Mouse (Mus musculus): ENCODE results near the gene Icos. TPM values are rescaled to one million over a fixed set of nuclear protein-coding genes. Genes with fewer than 3 reads are reported as not detected.

Gene Icos
- polyA plus RNA-seq, 1 experiment from 2014 or later = 0.73 TPM

- Histone ChIP-seq H3K9me3 (ENCODE audit: control insufficient read depth, low read length) (no peaks in the 10 kb centered on the region), H3K4me3 (ENCODE audit: low read length) (no peak overlapping the region), H3K9ac (ENCODE audit: low read depth, low read length) (no peak overlapping the region), H3K4me2 (ENCODE audit: low read depth, low read length) (no peak overlapping the region), H3K4me1 (ENCODE audit: control insufficient read depth, insufficient read depth, low read length) (no peaks in the 10 kb centered on the region), H3K36me3 (ENCODE audit: control insufficient read depth, insufficient read depth, low read length) (no peaks in the 10 kb centered on the region), H3K27ac (ENCODE audit: low read length) (no peak overlapping the region), H3K27me3 (replicated peaks; ENCODE audit: control insufficient read depth, insufficient read depth, low read length) (no peaks in the 10 kb centered on the region)
- ATAC-seq = peak; percentile 56; the same call in 1 of the 2 replicates
- 69% methylated on average over 2 of the region's 2 CpGs for WGBS
Observed at GRCm38 (mm10) chr1:61006229-61006628, 28.5 kb downstream of the Icos start.

- Histone ChIP-seq H3K27ac (ENCODE audit: low read length) (no peak overlapping the region), H3K9ac (ENCODE audit: low read depth, low read length) (no peak overlapping the region), H3K4me1 (ENCODE audit: control insufficient read depth, insufficient read depth, low read length) (no peaks in the 10 kb centered on the region), H3K9me3 (ENCODE audit: control insufficient read depth, low read length) (no peaks in the 10 kb centered on the region), H3K36me3 (ENCODE audit: control insufficient read depth, insufficient read depth, low read length) (no peaks in the 10 kb centered on the region), H3K27me3 (replicated peaks; ENCODE audit: control insufficient read depth, insufficient read depth, low read length) (no peaks in the 10 kb centered on the region), H3K4me2 (ENCODE audit: low read depth, low read length) (no peak overlapping the region), H3K4me3 (ENCODE audit: low read length) (no peak overlapping the region)
- no peak for ATAC-seq
Observed at GRCm38 (mm10) chr1:61007516-61007915, 29.8 kb downstream of the Icos start.

GRCm38 (mm10) chr1:61016578-61017118, 38.9 kb downstream of the Icos start:
- no peak overlapping the region for H3K9ac ChIP-seq (ENCODE audit: low read depth, low read length)
- no peak overlapping the region for H3K4me2 ChIP-seq (ENCODE audit: low read depth, low read length)
- no peak for ATAC-seq
- H3K4me3 ChIP-seq (ENCODE audit: low read length) = no peak overlapping the region
- no peaks in the 10 kb centered on the region for H3K36me3 ChIP-seq (ENCODE audit: control insufficient read depth, insufficient read depth, low read length)
- no peak overlapping the region for H3K27ac ChIP-seq (ENCODE audit: low read length)
- no peaks in the 10 kb centered on the region for H3K9me3 ChIP-seq (ENCODE audit: control insufficient read depth, low read length)
- H3K4me1 ChIP-seq (ENCODE audit: control insufficient read depth, insufficient read depth, low read length) = no peaks in the 10 kb centered on the region
- H3K27me3 ChIP-seq (replicated peaks; ENCODE audit: control insufficient read depth, insufficient read depth, low read length) = no peaks in the 10 kb centered on the region
- WGBS = 60% methylated on average over 1 of the region's 1 CpGs

GRCm38 (mm10) chr1:61026712-61027111, 49.0 kb downstream of the Icos start:
- Histone ChIP-seq H3K4me3 (ENCODE audit: low read length) (no peak overlapping the region), H3K36me3 (ENCODE audit: control insufficient read depth, insufficient read depth, low read length) (no peaks in the 10 kb centered on the region), H3K9me3 (ENCODE audit: control insufficient read depth, low read length) (no peaks in the 10 kb centered on the region), H3K27ac (ENCODE audit: low read length) (peak overlapping the region; percentile 23; the same call in 1 of the 2 replicates), H3K9ac (ENCODE audit: low read depth, low read length) (no peak overlapping the region), H3K4me1 (ENCODE audit: control insufficient read depth, insufficient read depth, low read length) (no peaks in the 10 kb centered on the region), H3K4me2 (ENCODE audit: low read depth, low read length) (no peak overlapping the region), H3K27me3 (replicated peaks; ENCODE audit: control insufficient read depth, insufficient read depth, low read length) (no peaks in the 10 kb centered on the region)
- 64% methylated on average over 5 of the region's 5 CpGs for WGBS
- no peak for ATAC-seq

- no peak overlapping the region for H3K9ac ChIP-seq (ENCODE audit: low read depth, low read length)
- no peaks in the 10 kb centered on the region for H3K27me3 ChIP-seq (replicated peaks; ENCODE audit: control insufficient read depth, insufficient read depth, low read length)
- H3K9me3 ChIP-seq (ENCODE audit: control insufficient read depth, low read length) = no peaks in the 10 kb centered on the region
- 85% methylated on average over 3 of the region's 3 CpGs for WGBS
- H3K27ac ChIP-seq (ENCODE audit: low read length) = no peak overlapping the region; the same call in 1 of the 2 replicates
- H3K4me3 ChIP-seq (ENCODE audit: low read length) = no peak overlapping the region
- H3K36me3 ChIP-seq (ENCODE audit: control insufficient read depth, insufficient read depth, low read length) = no peaks in the 10 kb centered on the region
- no peak overlapping the region for H3K4me2 ChIP-seq (ENCODE audit: low read depth, low read length)
- no peak for ATAC-seq
- no peaks in the 10 kb centered on the region for H3K4me1 ChIP-seq (ENCODE audit: control insufficient read depth, insufficient read depth, low read length)
Observed at GRCm38 (mm10) chr1:61027519-61027918, 49.8 kb downstream of the Icos start.

- Histone ChIP-seq H3K36me3 (ENCODE audit: control insufficient read depth, insufficient read depth, low read length) (no peaks in the 10 kb centered on the region), H3K4me1 (ENCODE audit: control insufficient read depth, insufficient read depth, low read length) (no peaks in the 10 kb centered on the region), H3K4me3 (ENCODE audit: low read length) (no peak overlapping the region), H3K9me3 (ENCODE audit: control insufficient read depth, low read length) (no peaks in the 10 kb centered on the region), H3K27me3 (replicated peaks; ENCODE audit: control insufficient read depth, insufficient read depth, low read length) (no peaks in the 10 kb centered on the region), H3K4me2 (ENCODE audit: low read depth, low read length) (no peak overlapping the region), H3K27ac (ENCODE audit: low read length) (no peak overlapping the region), H3K9ac (ENCODE audit: low read depth, low read length) (no peak overlapping the region)
- WGBS = 15% methylated on average over 1 of the region's 1 CpGs
- ATAC-seq = no peak
Observed at GRCm38 (mm10) chr1:61029919-61030318, 52.2 kb downstream of the Icos start.

- no peak overlapping the region for H3K4me2 ChIP-seq (ENCODE audit: low read depth, low read length)
- H3K27ac ChIP-seq (ENCODE audit: low read length) = no peak overlapping the region
- H3K36me3 ChIP-seq (ENCODE audit: control insufficient read depth, insufficient read depth, low read length) = no peaks in the 10 kb centered on the region
- ATAC-seq = no peak
- H3K9ac ChIP-seq (ENCODE audit: low read depth, low read length) = no peak overlapping the region
- no peaks in the 10 kb centered on the region for H3K4me1 ChIP-seq (ENCODE audit: control insufficient read depth, insufficient read depth, low read length)
- H3K27me3 ChIP-seq (replicated peaks; ENCODE audit: control insufficient read depth, insufficient read depth, low read length) = no peaks in the 10 kb centered on the region
- H3K4me3 ChIP-seq (ENCODE audit: low read length) = no peak overlapping the region
- H3K9me3 ChIP-seq (ENCODE audit: control insufficient read depth, low read length) = no peaks in the 10 kb centered on the region
Observed at GRCm38 (mm10) chr1:61030532-61030931, 52.8 kb downstream of the Icos start.

GRCm38 (mm10) chr1:61035270-61035669, 57.5 kb downstream of the Icos start:
- 75% methylated on average over 1 of the region's 1 CpGs for WGBS
- H3K4me1 ChIP-seq (ENCODE audit: control insufficient read depth, insufficient read depth, low read length) = no peaks in the 10 kb centered on the region
- no peaks in the 10 kb centered on the region for H3K36me3 ChIP-seq (ENCODE audit: control insufficient read depth, insufficient read depth, low read length)
- no peak for ATAC-seq
- H3K9me3 ChIP-seq (ENCODE audit: control insufficient read depth, low read length) = no peaks in the 10 kb centered on the region
- no peak overlapping the region for H3K4me2 ChIP-seq (ENCODE audit: low read depth, low read length)
- no peak overlapping the region for H3K4me3 ChIP-seq (ENCODE audit: low read length)
- no peaks in the 10 kb centered on the region for H3K27me3 ChIP-seq (replicated peaks; ENCODE audit: control insufficient read depth, insufficient read depth, low read length)
- no peak overlapping the region for H3K27ac ChIP-seq (ENCODE audit: low read length)
- H3K9ac ChIP-seq (ENCODE audit: low read depth, low read length) = no peak overlapping the region

GRCm38 (mm10) chr1:61038223-61038622, 60.5 kb downstream of the Icos start:
- no peak overlapping the region for H3K27ac ChIP-seq (ENCODE audit: low read length)
- no peak overlapping the region for H3K9ac ChIP-seq (ENCODE audit: low read depth, low read length)
- no peaks in the 10 kb centered on the region for H3K4me1 ChIP-seq (ENCODE audit: control insufficient read depth, insufficient read depth, low read length)
- no peak overlapping the region for H3K4me3 ChIP-seq (ENCODE audit: low read length)
- H3K4me2 ChIP-seq (ENCODE audit: low read depth, low read length) = no peak overlapping the region
- H3K9me3 ChIP-seq (ENCODE audit: control insufficient read depth, low read length) = no peaks in the 10 kb centered on the region
- ATAC-seq = no peak
- H3K27me3 ChIP-seq (replicated peaks; ENCODE audit: control insufficient read depth, insufficient read depth, low read length) = no peaks in the 10 kb centered on the region
- WGBS = 66% methylated on average over 4 of the region's 4 CpGs
- H3K36me3 ChIP-seq (ENCODE audit: control insufficient read depth, insufficient read depth, low read length) = no peaks in the 10 kb centered on the region

GRCm38 (mm10) chr1:61039310-61039709, 61.6 kb downstream of the Icos start:
- no peaks in the 10 kb centered on the region for H3K36me3 ChIP-seq (ENCODE audit: control insufficient read depth, insufficient read depth, low read length)
- H3K4me1 ChIP-seq (ENCODE audit: control insufficient read depth, insufficient read depth, low read length) = no peaks in the 10 kb centered on the region
- H3K27me3 ChIP-seq (replicated peaks; ENCODE audit: control insufficient read depth, insufficient read depth, low read length) = no peaks in the 10 kb centered on the region
- ATAC-seq = no peak
- WGBS = 75% methylated on average over 4 of the region's 4 CpGs
- no peak overlapping the region for H3K27ac ChIP-seq (ENCODE audit: low read length)
- H3K9ac ChIP-seq (ENCODE audit: low read depth, low read length) = no peak overlapping the region
- H3K4me2 ChIP-seq (ENCODE audit: low read depth, low read length) = no peak overlapping the region
- H3K9me3 ChIP-seq (ENCODE audit: control insufficient read depth, low read length) = no peaks in the 10 kb centered on the region
- no peak overlapping the region for H3K4me3 ChIP-seq (ENCODE audit: low read length)
